Mouse (Mus musculus): ENCODE results near the gene Cyp2c70.
"Not testable (repeated sequence)": the region's sequence is repeated elsewhere in the genome, so short reads cannot be mapped to it uniquely, and the experiment has no call there.

DNA sequence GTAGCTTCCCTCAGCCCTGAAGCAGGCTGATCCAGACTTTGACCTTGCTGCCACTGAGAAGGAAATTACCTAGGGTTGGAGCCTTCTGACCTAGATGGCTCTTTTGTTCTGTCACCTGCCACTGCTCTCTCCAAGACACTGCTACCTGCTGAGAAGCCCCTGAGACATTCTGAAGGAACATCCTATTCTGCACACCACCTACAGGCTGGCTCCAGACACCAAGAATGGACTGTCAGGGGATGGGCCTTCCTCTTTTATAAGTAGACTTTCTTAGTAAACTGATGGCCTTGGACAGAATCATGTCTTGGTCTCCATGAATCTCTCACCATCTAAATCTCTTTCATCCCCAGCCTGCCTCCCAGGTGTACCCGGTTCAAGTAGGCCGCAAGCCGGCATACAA lies 62.0 kb downstream of the Cyp2c70 start:
- TF ChIP-seq CTCF (IDR thresholded peaks at IDR 0.05; ENCODE audit: extremely low read depth, insufficient read depth, insufficient read length, insufficient replicate concordance); POLR2A (IDR thresholded peaks at IDR 0.05; ENCODE audit: low read depth, low read length): not testable (repeated sequence)

All from spleen, adult 2 months (tissue).